ENCODE assay signal across 7 mouse cellular contexts in the genomic region with DNA sequence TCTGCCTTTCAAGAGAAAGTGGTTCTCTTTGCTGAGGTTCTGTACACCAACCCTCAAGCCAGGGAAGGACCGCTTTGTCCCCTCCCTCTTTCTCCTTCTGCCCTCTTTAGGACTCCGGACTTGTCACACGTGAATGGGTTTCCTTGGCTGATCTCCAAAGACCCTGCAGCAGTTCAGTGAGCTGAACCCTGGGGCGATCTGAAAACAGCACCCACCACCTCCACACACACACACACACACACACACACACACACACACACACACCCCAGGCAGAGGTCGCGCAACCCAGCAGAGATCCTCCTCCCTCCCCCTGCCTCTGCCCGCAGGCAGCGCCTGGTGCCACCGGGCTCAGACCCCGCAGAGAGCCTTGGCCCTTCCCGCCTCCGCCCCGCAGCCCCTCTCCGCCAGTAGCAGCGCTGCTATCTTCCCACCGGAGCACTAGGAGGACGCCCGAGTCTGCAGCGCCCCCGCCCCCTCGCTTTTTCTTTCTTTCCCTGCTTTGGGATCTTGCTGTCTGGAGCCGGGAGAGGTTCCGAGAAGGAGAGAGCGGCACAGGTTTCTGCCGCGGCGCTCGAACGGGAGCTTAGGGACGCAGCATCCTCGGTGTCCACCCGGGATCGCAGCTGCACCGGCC. TPM values are rescaled to one million over a fixed set of nuclear protein-coding genes. Genes with fewer than 3 reads are reported as not detected.
DNase-seq lines count a peak whose midpoint lies in the region; ATAC-seq and TF ChIP-seq lines count a peak whose summit lies in the region.

TSS of gene B3gat2 (plus strand) at position 252 of the 634 bp plus-strand sequence.

- no peak for TF ChIP-seq POLR2A in testis, adult 2 months (IDR thresholded peaks at IDR 0.05; ENCODE audit: control insufficient read depth, low read depth, low read length)

- H3K36me3 ChIP-seq in testis, adult 2 months (ENCODE audit: control insufficient read depth, insufficient read depth, low read length): no peaks in the 10 kb centered on the region
- H3K36me3 ChIP-seq in hindbrain, embryonic 11.5 days (ENCODE audit: control insufficient read depth, insufficient read depth, low read length): no peaks in the 10 kb centered on the region
- no peaks in the 10 kb centered on the region for H3K36me3 ChIP-seq in midbrain, embryonic 12.5 days

- peak within 1 kb of the TSS; percentile 69 for H3K4me3 ChIP-seq in testis, adult 2 months (ENCODE audit: control insufficient read depth, low read depth, low read length)
- peak within 1 kb of the TSS; percentile 57 for H3K4me3 ChIP-seq in hindbrain, embryonic 11.5 days (ENCODE audit: low read depth, low read length)
- H3K4me3 ChIP-seq in midbrain, embryonic 12.5 days: peak within 1 kb of the TSS; percentile 55

- no peak within 1 kb of the TSS for H3K27ac ChIP-seq in testis, adult 2 months (ENCODE audit: control insufficient read depth, insufficient read depth, low read depth, low read length)
- no peak within 1 kb of the TSS for H3K27ac ChIP-seq in hindbrain, embryonic 11.5 days (ENCODE audit: low read depth, low read length)
- no peak within 1 kb of the TSS; the same call in 1 of the 2 replicates for H3K27ac ChIP-seq in midbrain, embryonic 12.5 days (replicated peaks)

- peak; percentile 75 for ATAC-seq in hindbrain, embryonic 11.5 days (ENCODE audit: low FRiP score)
- peak; percentile 66 for ATAC-seq in midbrain, embryonic 12.5 days (ENCODE audit: low FRiP score, low read depth)
- ATAC-seq in activated CD4-positive, CD25-positive, alpha-beta regulatory T cell, adult 4 months: no peak

- H3K27me3 ChIP-seq in testis, adult 2 months (ENCODE audit: control insufficient read depth, insufficient read depth, low read length): no peaks in the 10 kb centered on the region; the same call in 1 of the 2 replicates
- peaks cover 16% of the 10 kb centered on the region for H3K27me3 ChIP-seq in hindbrain, embryonic 11.5 days (ENCODE audit: control insufficient read depth, insufficient read depth, low read length)
- H3K27me3 ChIP-seq in midbrain, embryonic 12.5 days: peaks cover 42% of the 10 kb centered on the region

- WGBS in hindbrain, embryonic 11.5 days: 0% methylated on average over 27 of the region's 34 CpGs
- WGBS in midbrain, embryonic 12.5 days: under 1% methylated on average over 32 of the region's 34 CpGs

- peaks cover 20% of the 10 kb centered on the region for H3K4me1 ChIP-seq in testis, adult 2 months (ENCODE audit: control insufficient read depth, insufficient read depth, low read length)
- H3K4me1 ChIP-seq in hindbrain, embryonic 11.5 days (replicated peaks; ENCODE audit: control insufficient read depth, insufficient read depth, low read length): 0 out of 2 replicates have a peak, but pooled peaks cover 2% of the 10 kb centered on the region
- peaks cover 17% of the 10 kb centered on the region for H3K4me1 ChIP-seq in midbrain, embryonic 12.5 days

- H3K9me3 ChIP-seq in hindbrain, embryonic 11.5 days (ENCODE audit: control insufficient read depth, low read length): no peaks in the 10 kb centered on the region
- H3K9me3 ChIP-seq in midbrain, embryonic 12.5 days: no peaks in the 10 kb centered on the region

- peak within 1 kb of the TSS; percentile 95 for H3K4me2 ChIP-seq in hindbrain, embryonic 11.5 days (replicated peaks; ENCODE audit: low read depth, low read length)
- H3K4me2 ChIP-seq in midbrain, embryonic 12.5 days (replicated peaks): peak within 1 kb of the TSS; percentile 78

- peak within 1 kb of the TSS; percentile 55 for H3K9ac ChIP-seq in hindbrain, embryonic 11.5 days (ENCODE audit: low read depth, low read length)
- H3K9ac ChIP-seq in midbrain, embryonic 12.5 days (replicated peaks): peak within 1 kb of the TSS; percentile 64

- no peak for DNase-seq in testis, postnatal 14 days (ENCODE audit: low spot score)
- DNase-seq in embryo, embryonic 11.5 days (ENCODE audit: low read depth, low spot score): peak; percentile 37
- peak; percentile 72 for DNase-seq in hindbrain, embryonic 11.5 days (ENCODE audit: low spot score)
- peak; percentile 26 to 49 for DNase-seq in layer of hippocampus, postnatal 14 days (ENCODE audit: low spot score in 2 of 2)

- no peak for TF ChIP-seq CTCF in testis, adult 2 months (IDR thresholded peaks at IDR 0.05; ENCODE audit: control insufficient read depth, insufficient read depth, insufficient replicate concordance, low read depth, low read length)

RNA-seq across cellular contexts. Expression of gene B3gat2, which starts in this region (rescaled TPM):
- polyA plus RNA-seq in testis, adult 2 months (2012; rRNA removed): 0.04 and 0.07 TPM in 2 replicates
- 1.9 and 2.3 TPM in 2 replicates for polyA plus RNA-seq in hindbrain, embryonic 11.5 days (2014; fragmentation: Nextera tagmentation; extraction: Ambion mirVana)
- 10 to 100 TPM; 17.7 to 20.0 TPM for total RNA-seq in layer of hippocampus, postnatal 14 days (2021)
- 1.9 and 2.1 TPM in 2 replicates for polyA plus RNA-seq in midbrain, embryonic 12.5 days (2016; fragmentation: Nextera tagmentation; extraction: Ambion mirVana)
- 1 to 10 TPM; 1.6 to 2.1 TPM for polyA plus RNA-seq in activated CD4-positive, CD25-positive, alpha-beta regulatory T cell, adult 4 months (2017; shearing (Covaris generic))
